Mouse (Mus musculus) erythroblast, embryonic 14.5 days (primary cell): ENCODE measurements around the gene Ldhb. TPM values are rescaled to one million over a fixed set of nuclear protein-coding genes. Genes with fewer than 3 reads are reported as not detected.

ENCODE experiments used
- H3K27me3 ChIP-seq: 2 replicates; pipeline ENCODE4 v1.6.1; 2012; ENCODE audit warnings: inconsistent platforms; ENCODE audit not compliant: control insufficient read depth
- H3K36me3 ChIP-seq: 2 replicates; pipeline ENCODE4 v1.6.1; 2012; ENCODE audit warnings: mild to moderate bottlenecking, inconsistent platforms; ENCODE audit not compliant: control insufficient read depth
- H3K4me1 ChIP-seq: 2 replicates; pipeline ENCODE4 v1.6.1; 2012; ENCODE audit warnings: inconsistent platforms; ENCODE audit not compliant: control insufficient read depth
- H3K4me3 ChIP-seq: replicated peaks from 2 replicates; pipeline ENCODE3; 2012; ENCODE audit warnings: moderate library complexity, mild to moderate bottlenecking, inconsistent platforms
- H3K9me3 ChIP-seq: 2 replicates; pipeline ENCODE4 v1.6.1; 2012; ENCODE audit warnings: low read length, inconsistent platforms, mixed read lengths; ENCODE audit not compliant: control insufficient read depth
- GATA1 ChIP-seq: IDR thresholded peaks from 2 replicates; pipeline ENCODE4 v1.6.1; 2012; ENCODE audit warnings: low read length, inconsistent platforms, mixed read lengths
- TAL1 ChIP-seq: IDR thresholded peaks from 3 replicates; pipeline ENCODE4 v1.6.1; 2012; ENCODE audit warnings: low read length, inconsistent platforms, mixed read lengths
- polyA plus RNA-seq: library from polyadenylated mRNA; stranded (reverse); fragments of >175 nt; gene quantifications from 2 replicates; pipeline ENCODE4 v1.2.3, GENCODE M21; 2012

Ldhb gene
- 0.12 TPM in 1 of 2 replicates, not detected in the other for polyA plus RNA-seq

DNA sequence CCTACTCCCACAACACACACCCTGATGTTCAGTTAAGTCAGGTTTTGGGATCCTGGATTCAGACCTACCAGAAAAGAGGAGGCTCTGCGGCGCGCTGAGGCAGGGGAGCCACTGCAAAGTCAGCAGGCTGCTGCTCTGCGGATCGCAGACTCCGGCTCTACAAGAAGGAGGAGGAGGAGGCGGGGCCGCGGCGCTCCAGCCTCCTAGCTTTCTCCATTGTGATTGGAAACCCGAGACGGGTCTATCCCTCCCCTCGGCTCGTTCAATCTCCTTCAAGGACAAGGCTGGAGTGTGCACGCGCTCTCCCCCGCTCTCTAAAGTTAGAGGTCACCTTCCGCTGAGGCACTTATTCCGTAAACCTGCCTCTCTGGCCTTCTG, at the start of gene Ldhb:
Gene Ldhb, minus strand, starts transcription at position 173 of the 378 bp plus-strand sequence.
- H3K4me3 ChIP-seq, result peak within 1 kb of the TSS; percentile 35
- no peaks in the 10 kb centered on the region for H3K9me3 ChIP-seq
- TF ChIP-seq TAL1, result no peak
- no peak for TF ChIP-seq GATA1
- no peaks in the 10 kb centered on the region for H3K4me1 ChIP-seq
- peaks cover 16% of the 10 kb centered on the region for H3K27me3 ChIP-seq
- no peaks in the 10 kb centered on the region for H3K36me3 ChIP-seq

DNA sequence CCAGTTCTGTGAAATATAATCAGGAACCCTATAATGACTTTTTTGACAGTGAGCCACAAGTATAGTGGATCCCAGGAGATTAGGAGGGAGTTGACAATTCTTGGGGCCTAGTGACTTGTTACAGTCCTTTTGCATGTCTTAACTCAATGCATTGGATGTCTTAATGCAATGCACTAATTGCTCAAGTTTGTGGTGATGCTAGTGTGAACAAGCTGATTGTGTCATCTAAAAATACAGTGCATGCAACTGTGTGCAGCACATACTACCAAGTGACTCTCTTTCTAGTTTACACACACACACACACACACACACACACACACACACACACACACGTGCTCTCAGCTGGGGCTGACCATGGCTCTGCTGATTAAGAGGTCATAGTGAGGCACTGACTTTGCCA, 48.2 kb upstream of the Ldhb start:
- Histone ChIP-seq H3K9me3 (no peaks in the 10 kb centered on the region), H3K27me3 (no peaks in the 10 kb centered on the region), H3K4me1 (no peaks in the 10 kb centered on the region), H3K4me3 (no peak overlapping the region), H3K36me3 (no peaks in the 10 kb centered on the region)
- no peak for TF ChIP-seq GATA1
- TF ChIP-seq TAL1, result no peak

DNA sequence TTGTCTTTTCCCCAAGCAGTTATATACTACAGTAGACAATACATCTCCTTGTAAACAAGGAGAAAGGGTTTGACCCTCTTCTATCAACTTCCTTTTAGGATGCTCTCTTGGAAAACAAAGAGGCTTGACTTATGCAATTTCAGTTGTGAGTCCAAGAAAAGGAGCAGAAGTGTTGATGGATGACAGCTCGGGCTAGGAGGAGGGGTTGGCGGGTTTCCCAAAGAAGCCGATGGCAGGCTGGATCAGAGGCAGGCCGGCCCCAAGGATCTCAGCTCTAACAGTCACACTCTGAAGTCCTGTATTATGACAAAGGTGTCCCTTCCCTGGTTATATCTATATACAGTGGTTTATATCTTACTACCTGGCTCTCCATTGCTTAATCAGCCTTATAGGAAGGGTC, 43.7 kb upstream of the Ldhb start:
- H3K4me3 ChIP-seq, result no peak overlapping the region
- H3K9me3 ChIP-seq, result no peaks in the 10 kb centered on the region
- H3K36me3 ChIP-seq, result no peaks in the 10 kb centered on the region
- no peaks in the 10 kb centered on the region for H3K4me1 ChIP-seq
- TF ChIP-seq GATA1 (no peak), TAL1 (no peak)
- no peaks in the 10 kb centered on the region for H3K27me3 ChIP-seq

DNA sequence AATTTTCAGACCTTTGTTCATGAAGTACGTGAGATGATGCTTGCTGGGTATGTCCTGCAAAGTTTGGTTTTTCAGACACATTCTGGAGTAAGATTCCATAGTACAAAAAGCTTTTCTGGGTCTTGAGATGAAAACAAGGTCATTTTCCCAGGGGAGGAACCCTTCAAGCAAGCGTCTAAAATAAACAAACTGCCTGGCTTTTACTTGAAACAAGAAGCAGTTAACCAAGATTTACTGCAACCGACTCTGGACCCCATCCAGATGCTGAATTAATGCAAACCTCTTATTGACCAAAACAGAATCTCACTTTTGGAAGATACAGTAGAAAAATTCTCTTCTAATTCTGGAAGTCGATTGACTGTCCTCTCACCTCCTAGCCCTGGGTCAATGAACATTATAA, 43.1 kb upstream of the Ldhb start:
- H3K36me3 ChIP-seq, result no peaks in the 10 kb centered on the region

DNA sequence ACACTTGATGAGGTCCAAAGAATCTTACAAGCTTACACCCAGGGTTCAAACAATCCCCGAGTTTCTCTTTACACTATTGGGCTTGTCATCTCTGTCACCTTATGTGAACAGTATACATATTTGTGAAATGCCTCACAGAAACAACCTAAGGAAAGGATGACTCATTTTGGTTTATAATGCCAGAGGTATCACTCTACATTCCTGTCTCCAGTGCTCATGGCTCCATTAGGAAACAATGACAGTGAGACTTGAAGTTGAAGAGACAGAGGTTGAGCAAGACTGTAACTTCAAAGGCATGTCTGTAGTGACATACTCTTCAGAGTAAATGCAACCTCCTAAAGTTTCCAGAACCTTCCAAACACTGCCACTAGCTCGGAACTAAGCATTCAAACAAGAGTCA, 40.6 kb upstream of the Ldhb start:
- no peak for TF ChIP-seq TAL1
- no peak for TF ChIP-seq GATA1
- H3K36me3 ChIP-seq, result no peaks in the 10 kb centered on the region

More for the DNA sequence above, 43.1 kb upstream of the Ldhb start:
- Histone ChIP-seq H3K9me3 (no peaks in the 10 kb centered on the region), H3K27me3 (no peaks in the 10 kb centered on the region), H3K4me3 (no peak overlapping the region), H3K4me1 (no peaks in the 10 kb centered on the region)
- TF ChIP-seq GATA1 (no peak), TAL1 (no peak)

DNA sequence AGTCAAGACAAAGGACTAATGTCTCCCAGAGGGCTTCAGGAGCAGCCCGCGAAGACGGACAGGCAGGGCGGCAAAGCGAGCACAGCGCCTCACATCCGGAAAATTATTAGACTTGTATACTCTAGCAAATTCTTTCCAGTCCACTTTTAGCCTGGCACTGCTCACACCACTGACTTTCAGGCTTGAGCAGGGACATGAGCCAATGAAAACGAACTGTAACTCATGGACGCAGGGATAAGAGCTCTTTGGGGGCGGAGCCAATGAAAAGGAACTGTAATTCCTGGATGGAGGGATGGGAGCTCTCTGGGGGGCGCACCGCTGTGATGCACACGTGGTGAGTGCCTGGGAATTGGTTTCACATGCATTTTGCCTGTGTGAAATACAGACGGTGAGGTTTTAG, 37.4 kb upstream of the Ldhb start:
- no peaks in the 10 kb centered on the region for H3K27me3 ChIP-seq
- H3K4me3 ChIP-seq, result no peak overlapping the region
- no peaks in the 10 kb centered on the region for H3K4me1 ChIP-seq
- H3K36me3 ChIP-seq, result no peaks in the 10 kb centered on the region
- no peaks in the 10 kb centered on the region for H3K9me3 ChIP-seq
- no peak for TF ChIP-seq TAL1
- TF ChIP-seq GATA1, result no peak

More for the DNA sequence above, 40.6 kb upstream of the Ldhb start:
- H3K4me1 ChIP-seq, result no peaks in the 10 kb centered on the region
- H3K9me3 ChIP-seq, result no peaks in the 10 kb centered on the region
- H3K4me3 ChIP-seq, result no peak overlapping the region
- no peaks in the 10 kb centered on the region for H3K27me3 ChIP-seq

DNA sequence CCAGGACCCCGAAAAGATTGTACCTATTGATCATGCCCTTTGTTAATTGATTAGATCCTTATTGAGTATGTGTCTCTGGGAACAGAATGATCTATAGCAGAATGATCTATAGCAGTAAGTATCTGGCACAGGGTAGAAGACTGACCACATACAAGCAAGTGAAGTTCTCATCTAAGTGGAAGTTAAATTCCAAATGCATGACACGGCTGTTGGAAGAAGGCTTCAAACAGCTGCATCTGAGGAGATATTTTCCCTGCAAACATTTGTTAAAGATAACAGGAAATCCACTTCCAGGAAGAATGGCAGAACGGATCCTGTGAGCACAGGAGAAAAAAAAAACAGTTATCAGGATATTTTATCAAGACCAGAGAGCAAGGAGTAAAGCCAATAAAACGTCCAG, 35.9 kb upstream of the Ldhb start:
- Histone ChIP-seq H3K4me1 (no peaks in the 10 kb centered on the region), H3K4me3 (no peak overlapping the region), H3K9me3 (no peaks in the 10 kb centered on the region), H3K36me3 (no peaks in the 10 kb centered on the region), H3K27me3 (no peaks in the 10 kb centered on the region)
- TF ChIP-seq GATA1 (no peak), TAL1 (no peak)

DNA sequence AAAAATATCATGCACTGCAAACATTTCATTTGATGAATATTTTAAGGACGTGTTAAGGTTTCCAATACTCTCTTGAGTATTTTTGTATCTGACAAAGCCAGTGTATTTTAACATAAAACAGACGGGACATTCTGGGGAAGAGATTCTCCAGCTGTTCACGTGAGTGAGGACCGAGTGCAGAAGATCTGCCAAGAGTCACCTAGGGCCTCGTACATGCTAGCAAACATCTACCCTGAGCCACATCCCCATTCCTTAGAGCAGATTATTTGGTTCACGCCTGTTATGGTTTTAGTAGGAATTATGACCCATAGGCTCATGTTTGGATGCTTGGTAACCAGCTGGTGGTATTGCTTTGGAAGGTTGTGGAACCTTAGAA, 35.0 kb upstream of the Ldhb start:
- Histone ChIP-seq H3K27me3 (no peaks in the 10 kb centered on the region), H3K4me1 (no peaks in the 10 kb centered on the region), H3K4me3 (no peak overlapping the region), H3K36me3 (no peaks in the 10 kb centered on the region), H3K9me3 (no peaks in the 10 kb centered on the region)
- TF ChIP-seq GATA1 (no peak), TAL1 (no peak)

DNA sequence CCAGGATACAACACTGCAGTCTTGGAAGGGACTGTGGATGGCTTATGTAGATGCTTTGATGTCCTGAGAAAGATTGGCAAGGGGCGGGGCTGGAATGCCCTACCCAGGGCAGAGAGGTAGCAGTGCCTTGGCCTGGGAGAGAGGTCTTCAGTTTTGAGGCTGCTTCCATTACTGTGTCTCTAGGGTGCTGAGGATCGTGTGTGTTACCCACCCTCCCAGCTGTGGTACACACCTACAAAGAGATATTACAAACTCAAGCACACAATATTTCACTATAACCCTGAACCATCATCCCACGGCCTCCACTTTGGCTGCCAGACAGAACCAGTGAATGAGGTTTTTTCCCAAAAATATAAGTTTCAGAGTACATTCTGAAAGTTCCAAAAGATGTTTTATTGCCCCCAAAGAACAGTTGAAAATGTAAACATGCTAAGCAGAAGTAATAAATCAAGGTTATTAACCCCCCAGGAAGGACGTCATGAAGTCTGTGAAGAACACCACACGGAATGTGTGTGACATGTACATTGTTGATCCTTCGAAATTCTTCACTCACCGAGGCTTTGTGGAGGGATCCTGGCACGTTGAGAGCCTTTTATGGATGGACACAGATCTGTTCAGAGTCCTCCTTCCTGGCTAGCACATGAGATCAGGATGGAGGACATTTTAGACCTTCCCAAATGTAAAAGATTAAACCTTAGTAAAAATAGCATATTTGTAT, 34.5 kb upstream of the Ldhb start:
- no peaks in the 10 kb centered on the region for H3K27me3 ChIP-seq
- no peak for TF ChIP-seq TAL1
- TF ChIP-seq GATA1, result no peak
- H3K9me3 ChIP-seq, result no peaks in the 10 kb centered on the region
- H3K4me1 ChIP-seq, result no peaks in the 10 kb centered on the region
- H3K36me3 ChIP-seq, result no peaks in the 10 kb centered on the region
- H3K4me3 ChIP-seq, result no peak overlapping the region

DNA sequence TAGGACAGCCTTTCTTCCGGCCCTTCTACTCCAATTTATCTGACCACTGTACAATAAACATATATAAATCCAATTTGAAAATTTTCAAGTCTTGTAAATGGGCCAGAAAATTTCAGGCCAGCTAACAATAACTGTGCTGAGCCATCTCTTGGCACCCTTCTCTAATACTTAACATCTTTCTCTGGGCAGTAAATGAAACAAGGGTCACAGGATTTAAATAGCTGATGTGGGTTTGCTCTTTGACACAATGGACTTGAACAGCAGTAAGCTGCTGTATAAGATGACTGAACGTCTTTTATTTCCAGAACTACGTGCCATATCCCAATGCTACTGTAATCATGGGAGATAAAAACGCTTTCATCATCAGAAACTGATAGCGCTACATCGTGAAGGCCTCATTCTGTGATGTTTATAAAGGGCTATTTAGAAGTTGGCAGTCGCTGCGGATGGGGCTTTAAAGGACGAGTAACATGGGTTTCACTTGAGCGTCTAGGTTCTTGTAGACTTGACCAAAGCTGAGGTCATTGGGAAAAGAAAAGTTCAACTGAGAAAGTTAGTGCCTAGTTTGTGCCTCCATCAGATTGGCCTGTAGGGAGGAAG, 32.9 kb upstream of the Ldhb start:
- no peaks in the 10 kb centered on the region for H3K4me1 ChIP-seq
- TF ChIP-seq TAL1 (no peak), GATA1 (no peak)
- H3K27me3 ChIP-seq, result no peaks in the 10 kb centered on the region
- H3K36me3 ChIP-seq, result no peaks in the 10 kb centered on the region
- no peaks in the 10 kb centered on the region for H3K9me3 ChIP-seq
- no peak overlapping the region for H3K4me3 ChIP-seq
